Mouse (Mus musculus): Measurements from ENCODE around the gene Dpm3. TPM values are rescaled to one million over a fixed set of nuclear protein-coding genes. Genes with fewer than 3 reads are reported as not detected.

Gene Dpm3
- polyA plus RNA-seq, 1 experiment: 440 TPM

DNA sequence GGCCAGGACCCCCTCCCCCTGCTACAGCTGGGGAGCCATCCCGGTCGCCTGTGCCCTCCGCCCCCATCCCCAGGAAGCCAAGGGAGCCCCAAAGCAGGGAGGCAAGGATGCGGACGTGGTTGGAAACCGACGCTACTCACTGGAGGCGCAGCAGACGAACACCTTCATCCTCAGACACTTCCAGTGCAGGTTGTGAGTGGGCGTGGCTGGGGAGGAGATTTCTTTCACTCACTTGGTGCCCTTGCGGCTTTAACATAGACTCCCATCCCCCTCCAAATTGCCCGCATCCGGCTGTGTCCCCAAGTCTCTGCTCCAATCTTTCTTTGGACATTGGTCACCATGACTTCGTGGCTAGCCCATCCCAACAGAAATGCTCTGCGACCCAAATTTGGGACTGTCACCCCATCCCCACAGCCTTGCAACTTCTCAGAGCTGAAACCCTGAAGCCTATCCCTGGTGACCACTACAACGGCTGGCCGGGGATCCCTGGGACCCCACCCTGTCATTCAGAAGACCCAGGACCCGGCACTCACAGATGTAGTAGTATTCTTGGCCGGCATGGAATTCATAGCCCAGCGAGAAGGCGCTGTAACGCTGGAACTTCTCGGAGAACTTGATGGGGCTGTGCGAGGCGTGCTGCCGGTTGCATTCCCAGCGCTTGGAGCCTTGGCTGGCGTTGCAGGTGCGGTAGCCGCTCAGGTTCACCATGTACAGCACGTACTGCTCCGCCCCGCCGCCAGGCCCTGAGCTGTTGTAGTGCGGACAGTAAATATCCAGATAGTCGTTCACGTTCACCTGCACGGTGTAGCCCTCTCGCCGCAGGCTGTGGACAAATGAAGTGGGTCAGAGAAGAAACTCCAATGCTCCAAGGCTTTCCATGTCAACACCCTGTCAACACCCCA lies 57.0 kb downstream of the Dpm3 start:
- Histone ChIP-seq H3K4me3 (ENCODE audit: low read depth, low read length) (no peak overlapping the region), H3K27ac (ENCODE audit: insufficient read depth, low read depth, low read length) (no peak overlapping the region), H3K4me1 (ENCODE audit: control insufficient read depth, insufficient read depth, insufficient read length, low read length) (peaks cover 22% of the 10 kb centered on the region), H3K27me3 (ENCODE audit: control insufficient read depth, insufficient read depth, low read length) (peaks cover 26% of the 10 kb centered on the region), H3K36me3 (ENCODE audit: control insufficient read depth, insufficient read depth, low read length) (no peaks in the 10 kb centered on the region)
- 36% methylated on average over 40 of the region's 40 CpGs for WGBS
- TF ChIP-seq CTCF (IDR thresholded peaks at IDR 0.05; ENCODE audit: extremely low read depth, insufficient read length, insufficient replicate concordance, low read depth, low read length) (no peak), POLR2A (IDR thresholded peaks at IDR 0.05; ENCODE audit: low read depth, low read length) (no peak)

Other genes starting within 250 kb of the Dpm3 start
- gene Rusc1, start 166.0 kb upstream of the Dpm3 start, polyA plus RNA-seq (2012; rRNA removed): 26.9 and 45.2 TPM in 2 replicates
- gene Gm43738, start 158.3 kb upstream of the Dpm3 start, polyA plus RNA-seq (2012; rRNA removed): not detected in 2 replicates
- gene Fdps, start 157.4 kb upstream of the Dpm3 start, polyA plus RNA-seq (2012; rRNA removed): 47.8 and 81.3 TPM in 2 replicates
- gene Pklr, start 123.2 kb upstream of the Dpm3 start, polyA plus RNA-seq (2012; rRNA removed): 264 and 580 TPM in 2 replicates
- gene Hcn3, start 99.2 kb upstream of the Dpm3 start, polyA plus RNA-seq (2012; rRNA removed): 0.30 and 1.3 TPM in 2 replicates
- gene Clk2, start 94.6 kb upstream of the Dpm3 start, polyA plus RNA-seq (2012; rRNA removed): 20.6 and 27.7 TPM in 2 replicates
- 57.0 and 96.1 TPM in 2 replicates for gene Scamp3, start 81.9 kb upstream of the Dpm3 start, polyA plus RNA-seq (2012; rRNA removed)
- 14.0 and 19.4 TPM in 2 replicates for gene Fam189b, start 76.2 kb upstream of the Dpm3 start, polyA plus RNA-seq (2012; rRNA removed)
- gene Gba, start 56.4 kb upstream of the Dpm3 start, polyA plus RNA-seq (2012; rRNA removed): 37.1 and 70.6 TPM in 2 replicates
- 10.5 and 16.0 TPM in 2 replicates for gene Thbs3, start 44.2 kb upstream of the Dpm3 start, polyA plus RNA-seq (2012; rRNA removed)
- 92.5 and 181 TPM in 2 replicates for gene Mtx1, start 32.3 kb upstream of the Dpm3 start, polyA plus RNA-seq (2012; rRNA removed)
- gene Muc1, start 30.3 kb upstream of the Dpm3 start, polyA plus RNA-seq (2012; rRNA removed): 0.76 and 139 TPM in 2 replicates
- gene Krtcap2, start 13.4 kb upstream of the Dpm3 start, polyA plus RNA-seq (2012; rRNA removed): 120 and 182 TPM in 2 replicates
- gene Trim46, start 13.0 kb upstream of the Dpm3 start, polyA plus RNA-seq (2012; rRNA removed): 4.3 and 8.7 TPM in 2 replicates
- 81.6 and 97.3 TPM in 2 replicates for gene Slc50a1, start 11.2 kb downstream of the Dpm3 start, polyA plus RNA-seq (2012; rRNA removed)
- 46.1 and 122 TPM in 2 replicates for gene Efna1, start 21.8 kb downstream of the Dpm3 start, polyA plus RNA-seq (2012; rRNA removed)
- gene Efna3, start 63.6 kb downstream of the Dpm3 start, polyA plus RNA-seq (2012; rRNA removed): 3.9 and 7.0 TPM in 2 replicates
- gene Efna4, start 78.7 kb downstream of the Dpm3 start, polyA plus RNA-seq (2012; rRNA removed): 11.6 and 20.0 TPM in 2 replicates
- 48.9 and 70.7 TPM in 2 replicates for gene Adam15, start 90.6 kb downstream of the Dpm3 start, polyA plus RNA-seq (2012; rRNA removed)
- gene Dcst2, start 102.6 kb downstream of the Dpm3 start, polyA plus RNA-seq (2012; rRNA removed): 0.93 and 1.2 TPM in 2 replicates
- gene Dcst1, start 105.9 kb downstream of the Dpm3 start, polyA plus RNA-seq (2012; rRNA removed): 2.0 and 9.1 TPM in 2 replicates
- gene Zbtb7b, start 135.4 kb downstream of the Dpm3 start, polyA plus RNA-seq (2012; rRNA removed): 97.8 and 262 TPM in 2 replicates
- 0.85 TPM in 1 of 2 replicates, not detected in the other for gene Lenep, start 143.4 kb downstream of the Dpm3 start, polyA plus RNA-seq (2012; rRNA removed)
- 22.1 and 36.1 TPM in 2 replicates for gene Flad1, start 152.5 kb downstream of the Dpm3 start, polyA plus RNA-seq (2012; rRNA removed)
- gene Cks1b, start 159.0 kb downstream of the Dpm3 start, polyA plus RNA-seq (2012; rRNA removed): 6.2 and 13.7 TPM in 2 replicates
- 33.6 and 63.5 TPM in 2 replicates for gene Shc1, start 159.1 kb downstream of the Dpm3 start, polyA plus RNA-seq (2012; rRNA removed)
- gene Pygo2, start 170.9 kb downstream of the Dpm3 start, polyA plus RNA-seq (2012; rRNA removed): 61.7 and 87.5 TPM in 2 replicates
- 26.8 and 36.5 TPM in 2 replicates for gene Pbxip1, start 177.3 kb downstream of the Dpm3 start, polyA plus RNA-seq (2012; rRNA removed)
- 9.0 and 18.3 TPM in 2 replicates for gene Pmvk, start 195.2 kb downstream of the Dpm3 start, polyA plus RNA-seq (2012; rRNA removed)

All from small intestine, adult 2 months (tissue).